Mouse (Mus musculus): Measurements from ENCODE around the gene Foxp1.

DNA sequence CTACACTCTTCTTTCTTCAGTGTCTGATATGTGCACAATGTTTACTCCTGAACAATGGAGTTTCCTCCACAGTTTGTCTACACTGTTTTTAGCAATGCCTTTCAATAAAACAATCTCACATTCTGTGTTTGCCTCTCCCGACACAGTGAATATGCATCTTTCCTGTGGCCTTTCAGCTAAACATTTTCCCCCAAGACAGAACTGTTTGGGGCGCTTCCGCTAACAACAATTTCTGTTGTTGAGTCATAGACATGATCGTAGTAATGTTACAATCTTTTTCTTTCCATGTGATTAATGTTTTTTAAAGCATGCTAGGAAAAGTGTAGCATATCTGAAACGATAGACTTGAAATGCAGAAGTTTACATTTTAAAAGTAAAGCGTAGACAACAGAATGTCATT, 194.4 kb downstream of the Foxp1 start:
- no peak for TF ChIP-seq CTCF (IDR thresholded peaks at IDR 0.05; ENCODE audit: low read depth)
- TF ChIP-seq EP300 (IDR thresholded peaks at IDR 0.05; ENCODE audit: low read depth), result no peak
